Mouse (Mus musculus) gastrocnemius, postnatal 25 days (tissue): ENCODE measurements around the gene Eif3g. TPM values are rescaled to one million over a fixed set of nuclear protein-coding genes. Genes with fewer than 3 reads are reported as not detected.
A peak's percentile ranks its signal among the peaks of the same experiment; 100 is the strongest.

ENCODE experiments used
- DNase-seq: peaks from one replicate; pipeline ENCODE4 v3.0.0; 2022
- total RNA-seq, 2 experiments: library from RNA; stranded (reverse); gene quantifications; 1 replicate in 1 of 2; 2 replicates in 1 of 2; pipeline ENCODE4 v1.2.3; 2021

The Eif3g gene
- total RNA-seq, 2 experiments from 2014 or later, result 90.9 to 101 TPM

GRCm38 (mm10) chr9:20889185-20890141, 9.0 kb downstream of the Eif3g start:
- no peak for DNase-seq

DNA sequence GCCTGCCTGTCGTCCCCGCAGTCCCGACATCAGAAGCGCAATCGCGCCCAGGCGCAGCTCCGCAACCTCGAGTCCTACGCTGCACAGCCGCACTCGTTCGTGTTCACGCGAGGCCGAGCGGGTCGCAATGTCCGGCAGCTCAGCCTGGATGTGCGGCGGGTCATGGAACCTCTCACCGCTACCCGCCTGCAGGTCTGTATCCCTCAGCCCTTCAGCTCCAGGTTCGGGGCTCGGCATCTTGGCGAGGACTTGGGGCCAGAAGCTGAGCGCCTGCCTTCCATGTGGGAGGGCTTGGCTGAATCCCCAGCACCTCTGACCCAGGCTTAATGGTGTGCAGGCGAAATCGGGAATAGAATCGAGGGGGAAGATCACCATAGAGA, 10.0 kb downstream of the Eif3g start:
- no peak for DNase-seq

GRCm38 (mm10) chr9:20887704-20888385, 10.6 kb downstream of the Eif3g start, which contains the start of gene Ppan:
TSS of gene Ppan (plus strand) at chr9:20888175.
- peak; percentile 93 for DNase-seq

GRCm38 (mm10) chr9:20887191-20887590, 11.2 kb downstream of the Eif3g start:
- DNase-seq, result no peak

GRCm38 (mm10) chr9:20886563-20886962, 11.9 kb downstream of the Eif3g start:
- no peak for DNase-seq

- DNase-seq, result no peak
These were observed 19.2 kb downstream of the Eif3g start, which contains the start of gene Angptl6 for GRCm38 (mm10) chr9:20879097-20879792. TSS of gene Angptl6 (minus strand) at chr9:20879727.

- no peak for DNase-seq
These were observed 19.7 kb downstream of the Eif3g start for GRCm38 (mm10) chr9:20878710-20879065.

DNA sequence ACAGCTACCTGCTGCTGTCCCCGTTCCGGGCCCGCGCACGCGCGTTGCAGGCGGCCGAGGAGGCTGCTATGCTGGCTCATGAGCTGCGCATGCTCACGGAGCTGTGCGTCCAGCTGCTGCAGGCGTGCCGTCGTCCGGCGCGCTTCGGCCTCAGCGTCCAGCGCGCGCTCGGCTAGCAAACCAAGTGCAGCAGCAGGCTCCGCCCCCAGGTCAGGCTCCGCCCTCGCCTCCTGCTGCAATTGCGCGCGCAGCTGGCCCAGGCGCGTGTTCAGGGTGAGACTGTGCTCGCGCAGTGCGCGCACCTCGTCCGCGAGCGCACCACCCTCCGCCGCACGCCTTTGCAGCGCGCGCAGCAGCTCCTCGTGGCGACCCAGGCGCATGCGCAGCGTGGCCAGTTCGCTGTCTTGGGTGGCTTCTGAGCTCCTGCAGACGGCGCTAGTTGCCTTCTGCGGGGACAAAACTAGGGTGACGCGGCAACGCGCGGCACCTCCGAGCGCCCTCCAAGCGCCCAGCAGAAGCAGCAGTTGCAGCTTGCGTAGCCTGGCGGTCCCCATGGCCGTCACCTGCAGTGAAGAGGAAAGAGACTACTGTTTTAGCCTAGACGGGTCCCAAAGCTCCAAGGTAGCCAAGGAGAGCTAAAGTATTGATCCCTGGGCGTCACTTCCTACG, 20.2 kb downstream of the Eif3g start:
- DNase-seq, result peak; percentile 100

- no peak for DNase-seq
These were observed 21.0 kb downstream of the Eif3g start for GRCm38 (mm10) chr9:20877118-20878040.

GRCm38 (mm10) chr9:20876318-20877117, 21.9 kb downstream of the Eif3g start:
- no peak for DNase-seq

DNA sequence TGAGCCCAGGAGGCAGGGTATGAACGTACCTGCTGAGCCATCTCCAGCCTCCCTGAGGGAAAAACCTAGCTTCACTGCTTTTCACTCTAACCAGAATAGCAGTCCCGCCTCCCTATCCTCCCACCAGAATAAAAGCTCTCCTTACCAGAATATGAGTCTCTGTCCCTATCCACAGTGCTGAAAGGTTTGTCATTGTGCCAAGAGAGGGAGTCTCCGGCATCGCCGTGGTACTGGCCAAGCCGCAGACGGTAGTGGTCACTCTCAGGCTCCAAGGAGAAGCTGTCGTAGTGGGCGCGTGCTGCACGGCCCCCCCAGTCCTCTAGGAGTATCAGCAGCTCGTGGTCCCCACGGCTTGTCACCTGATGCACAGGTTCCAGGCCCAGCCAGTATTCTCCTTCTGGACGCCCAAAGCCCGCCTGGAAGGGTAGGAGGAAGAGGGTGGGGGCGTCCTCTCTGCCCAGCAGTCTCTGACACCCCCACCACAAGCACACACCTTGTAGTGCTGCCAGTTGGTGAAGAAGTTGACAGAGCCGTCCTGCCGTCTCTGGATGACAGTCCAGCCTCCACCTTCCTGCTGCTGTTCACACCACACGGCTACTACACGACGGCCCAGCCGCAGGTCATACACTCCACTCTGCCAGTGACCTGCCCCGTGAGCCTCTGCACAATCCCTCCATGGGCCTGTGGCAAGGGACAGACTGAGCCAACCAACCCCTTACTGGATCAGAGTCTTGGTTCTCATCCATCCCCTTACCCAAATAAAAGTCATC, 23.2 kb downstream of the Eif3g start:
- no peak for DNase-seq

DNA sequence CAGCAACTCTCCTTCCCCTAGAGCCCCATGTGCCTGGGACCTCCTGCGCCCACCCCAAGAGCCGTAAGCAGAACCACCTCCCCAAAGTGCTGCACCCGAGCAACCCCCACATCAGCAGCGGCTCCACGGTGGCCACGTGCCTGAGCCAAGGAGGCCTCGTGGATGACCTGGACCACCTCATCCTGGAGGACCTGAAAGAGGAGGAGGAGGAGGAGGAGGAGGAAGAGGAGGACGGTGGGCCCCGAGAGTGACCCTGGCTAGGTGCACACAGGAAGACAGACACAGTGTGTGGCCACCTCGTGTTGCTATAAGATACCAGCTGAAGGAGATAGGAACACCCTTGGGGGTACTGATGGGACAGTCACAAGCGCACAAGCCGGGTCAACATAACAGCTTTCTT, 24.9 kb downstream of the Eif3g start:
- DNase-seq, result no peak

- no peak for DNase-seq
These were observed 25.4 kb downstream of the Eif3g start for GRCm38 (mm10) chr9:20872991-20873390.

DNA sequence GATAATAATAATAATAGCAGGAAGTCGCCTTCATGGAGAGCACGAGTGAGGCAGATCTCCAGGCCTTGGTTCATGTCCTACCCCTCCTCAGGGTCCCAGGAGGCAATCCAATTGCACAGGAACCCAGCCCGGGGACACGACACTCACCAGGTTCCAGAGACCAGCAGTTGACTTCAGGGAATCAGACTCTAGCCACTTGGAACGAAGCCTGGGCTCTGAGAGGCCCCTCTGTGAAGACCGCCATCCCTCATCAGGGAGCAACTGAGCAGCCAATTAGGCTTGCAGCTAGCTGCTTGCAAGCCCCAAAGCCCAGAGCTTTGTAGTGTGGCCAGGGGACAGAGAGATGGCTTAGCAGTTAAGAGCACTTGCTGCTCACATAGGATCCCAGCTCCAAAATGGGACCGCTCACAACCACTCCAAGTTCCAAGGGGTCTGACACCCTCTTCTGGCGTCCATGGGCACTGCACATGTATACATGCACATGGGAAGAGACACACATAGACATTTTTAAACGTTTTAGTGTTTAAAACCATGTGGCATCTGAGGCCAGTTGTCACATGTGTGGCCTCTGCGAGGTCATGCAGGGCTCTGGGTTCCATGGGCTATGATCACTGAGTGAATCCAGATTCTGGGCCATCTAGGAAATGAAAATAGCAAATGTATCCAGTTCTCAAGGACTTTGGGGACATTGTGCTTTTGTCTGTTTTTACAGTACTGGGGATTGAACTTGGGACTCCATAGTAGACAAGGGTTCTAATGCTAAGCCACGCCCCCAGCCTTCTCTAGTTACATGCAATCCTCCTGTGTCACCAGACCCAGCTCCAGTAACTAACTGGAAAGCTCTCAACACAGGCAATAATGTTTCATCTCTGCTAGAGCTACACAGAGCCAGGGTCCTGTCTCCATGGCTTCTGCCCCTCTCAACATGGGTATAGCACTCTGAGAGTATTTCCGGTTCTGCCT, 27.9 kb downstream of the Eif3g start:
- DNase-seq, result no peak

DNA sequence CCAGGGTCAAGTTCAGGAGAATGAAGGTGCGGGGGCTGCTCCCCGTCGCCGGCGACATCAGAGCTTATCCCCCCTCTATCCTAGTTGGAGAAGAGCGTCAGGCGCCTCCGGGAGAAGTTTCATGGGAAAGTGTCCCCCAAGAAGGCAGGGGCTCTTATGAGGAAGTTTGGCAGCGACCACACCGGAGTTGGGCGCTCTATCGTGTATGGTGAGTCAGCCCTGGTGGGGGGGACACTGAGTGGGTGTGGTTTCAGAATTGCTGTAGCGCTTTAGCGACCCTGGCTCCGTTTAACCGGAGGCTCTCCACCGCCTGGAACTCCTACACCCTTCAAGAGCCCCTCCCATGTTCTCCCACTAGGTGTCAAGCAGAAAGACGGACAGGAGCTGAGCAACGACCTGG, 29.2 kb downstream of the Eif3g start:
- DNase-seq, result no peak

GRCm38 (mm10) chr9:20868448-20869001, 29.9 kb downstream of the Eif3g start, which contains the start of gene A230050P20Rik:
TSS of gene A230050P20Rik (plus strand) at chr9:20868642.
- peak; percentile 52 for DNase-seq

GRCm38 (mm10) chr9:20866879-20867278, 31.5 kb downstream of the Eif3g start:
- no peak for DNase-seq

DNA sequence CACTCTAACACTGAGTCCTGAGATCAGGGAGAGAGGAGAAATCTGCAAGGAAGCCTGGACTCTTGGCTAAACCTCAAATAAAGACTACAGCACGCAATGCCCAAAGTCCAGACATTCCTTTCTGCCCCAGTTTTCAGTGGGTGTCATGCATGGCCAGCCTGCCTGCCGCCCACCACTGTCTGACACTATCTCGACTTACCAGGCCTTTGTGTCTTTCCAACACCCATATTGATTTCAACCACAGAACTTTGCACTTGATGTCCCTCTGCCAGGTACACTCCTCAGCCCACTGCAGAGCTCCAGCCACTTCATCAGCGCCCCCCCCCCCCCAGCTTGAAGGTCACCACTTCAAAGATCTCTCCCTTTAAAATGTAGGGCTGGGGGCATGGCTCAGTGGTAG, 36.2 kb downstream of the Eif3g start:
- no peak for DNase-seq
